Mouse (Mus musculus): ENCODE data around the gene Mrtfa.

The Mrtfa gene

DNA sequence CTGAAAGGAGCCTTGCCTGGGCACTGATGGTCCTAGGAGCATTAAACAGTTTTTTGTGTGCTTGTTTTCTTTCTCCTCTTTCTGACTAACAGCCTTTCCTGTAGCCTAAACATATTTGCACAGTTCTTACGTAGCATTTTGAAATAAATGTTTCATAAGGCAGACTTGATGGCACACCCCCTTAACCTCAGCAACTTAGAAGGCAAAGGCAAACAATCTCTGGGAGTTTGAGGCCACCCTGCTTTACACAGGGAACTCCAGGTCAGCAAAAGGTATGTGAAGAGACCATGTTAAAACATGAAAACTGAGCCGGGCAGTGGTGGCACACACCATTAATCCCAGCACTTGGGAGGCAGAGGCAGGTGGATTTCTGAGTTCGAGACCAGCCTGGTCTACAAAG, 214.9 kb downstream of the Mrtfa start:
- no peak for DNase-seq

DNA sequence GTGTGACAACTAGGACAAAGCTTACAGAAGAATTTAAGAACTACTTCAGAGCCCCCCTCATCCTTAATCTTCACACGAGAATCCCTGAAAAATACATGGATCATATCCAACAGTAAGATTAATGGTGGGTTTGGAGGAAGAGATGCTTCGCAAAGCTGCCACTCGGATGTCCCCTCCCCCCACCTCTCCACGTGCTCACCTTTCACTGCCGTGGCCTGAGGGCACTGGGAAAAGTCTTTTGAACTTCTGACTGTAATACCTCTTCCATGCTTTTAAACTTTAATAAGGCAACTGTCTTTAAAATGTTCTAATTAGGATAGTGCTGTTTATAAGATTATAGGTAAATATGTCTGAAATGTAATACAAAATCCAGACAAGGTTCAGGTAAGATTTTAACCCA, 216.2 kb downstream of the Mrtfa start:
- no peak for DNase-seq

DNA sequence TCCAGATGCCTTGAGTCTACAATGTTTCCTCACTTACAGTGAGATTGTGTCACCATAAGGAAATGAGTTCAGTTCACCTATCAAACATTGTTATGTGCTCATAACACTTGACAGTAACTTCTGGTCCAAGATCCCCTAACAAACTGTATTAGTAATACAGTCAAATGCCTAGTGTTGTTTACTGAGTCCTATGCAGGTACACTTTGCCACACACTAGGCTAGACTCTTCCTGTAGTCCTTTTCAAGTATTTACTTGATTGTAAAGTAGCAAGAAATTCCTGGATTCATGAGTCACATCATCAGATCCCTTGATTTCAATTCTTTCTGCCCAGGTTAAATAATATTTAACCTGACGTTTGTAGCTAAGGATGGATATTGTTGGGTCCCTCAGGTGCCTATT, 221.2 kb downstream of the Mrtfa start:
- no peak for DNase-seq

All from retina, postnatal 1 day (tissue).